Mouse (Mus musculus) C2C12 (cell line): Measurements from ENCODE around the gene B3gat2. TPM values are rescaled to one million over a fixed set of nuclear protein-coding genes. Genes with fewer than 3 reads are reported as not detected.

Experiments
- H3K27me3 ChIP-seq: one replicate; pipeline ENCODE4 v1.6.1; 2011; ENCODE audit not compliant: control insufficient read depth, insufficient read depth, insufficient read length
- H3K36me3 ChIP-seq: one replicate; pipeline ENCODE4 v1.6.1; 2011; ENCODE audit not compliant: control insufficient read depth, insufficient read depth
- H3K4me3 ChIP-seq: one replicate; pipeline ENCODE4 v1.5.1; 2011; ENCODE audit warnings: mild to moderate bottlenecking, control low read depth; ENCODE audit not compliant: poor library complexity, insufficient read depth, severe bottlenecking
- H3K79me2 ChIP-seq: one replicate; pipeline ENCODE4 v1.6.1; 2011; ENCODE audit not compliant: control insufficient read depth, insufficient read depth
- H3K79me3 ChIP-seq: one replicate; pipeline ENCODE4 v1.6.1; 2011; ENCODE audit warnings: low read depth, control low read depth
- H3ac ChIP-seq: one replicate; pipeline ENCODE3; 2011; ENCODE audit warnings: low read depth; ENCODE audit not compliant: control insufficient read depth, insufficient read length
- CEBPB ChIP-seq: IDR thresholded peaks from one replicate; pipeline ENCODE4 v1.6.1; 2011; ENCODE audit warnings: low read depth, mild to moderate bottlenecking, control low read depth, moderate library complexity
- CTCF ChIP-seq: IDR thresholded peaks from one replicate; pipeline ENCODE4 v1.5.1; 2011; ENCODE audit not compliant: control insufficient read depth, insufficient read depth, insufficient read length
- FOSL1 ChIP-seq: IDR thresholded peaks from one replicate; pipeline ENCODE4 v1.8.0; 2011; ENCODE audit warnings: mild to moderate bottlenecking, low read length; ENCODE audit not compliant: poor library complexity, insufficient read depth, severe bottlenecking
- MAX ChIP-seq: IDR thresholded peaks from one replicate; pipeline ENCODE4 v1.6.1; 2011; ENCODE audit warnings: mild to moderate bottlenecking, control low read depth
- MYOD1 ChIP-seq: IDR thresholded peaks from one replicate; pipeline ENCODE4 v1.6.1; 2011; ENCODE audit warnings: low read depth; ENCODE audit not compliant: control insufficient read depth, insufficient read length
- MYOG ChIP-seq: IDR thresholded peaks from one replicate; pipeline ENCODE4 v1.6.1; 2011; ENCODE audit not compliant: control insufficient read depth, insufficient read length; ENCODE audit errors: extremely low read depth
- USF1 ChIP-seq: IDR thresholded peaks from one replicate; pipeline ENCODE4 v1.6.1; 2011; ENCODE audit warnings: low read depth, mild to moderate bottlenecking, control low read depth, moderate library complexity
- polyA plus RNA-seq: library from polyadenylated mRNA; unstranded; fragments of >200 nt; fragmentation: generic; extraction: Trizol; gene quantifications from one replicate; pipeline ENCODE4 v1.2.1, GENCODE M21; 2012; ENCODE audit warnings: missing spikeins

B3gat2 gene
- polyA plus RNA-seq, 1 experiment: 0.11 TPM

GRCm38 (mm10) chr1:23865566-23865965 lies 104.0 kb downstream of the B3gat2 start:
- Histone ChIP-seq H3K79me3 (no peaks in the 10 kb centered on the region), H3K36me3 (peaks cover 13% of the 10 kb centered on the region), H3ac (no peak overlapping the region), H3K79me2 (no peaks in the 10 kb centered on the region), H3K27me3 (no peaks in the 10 kb centered on the region), H3K4me3 (no peak overlapping the region)
- TF ChIP-seq FOSL1: no peak
- no peak for TF ChIP-seq USF1
- no peak for TF ChIP-seq MYOG

DNA sequence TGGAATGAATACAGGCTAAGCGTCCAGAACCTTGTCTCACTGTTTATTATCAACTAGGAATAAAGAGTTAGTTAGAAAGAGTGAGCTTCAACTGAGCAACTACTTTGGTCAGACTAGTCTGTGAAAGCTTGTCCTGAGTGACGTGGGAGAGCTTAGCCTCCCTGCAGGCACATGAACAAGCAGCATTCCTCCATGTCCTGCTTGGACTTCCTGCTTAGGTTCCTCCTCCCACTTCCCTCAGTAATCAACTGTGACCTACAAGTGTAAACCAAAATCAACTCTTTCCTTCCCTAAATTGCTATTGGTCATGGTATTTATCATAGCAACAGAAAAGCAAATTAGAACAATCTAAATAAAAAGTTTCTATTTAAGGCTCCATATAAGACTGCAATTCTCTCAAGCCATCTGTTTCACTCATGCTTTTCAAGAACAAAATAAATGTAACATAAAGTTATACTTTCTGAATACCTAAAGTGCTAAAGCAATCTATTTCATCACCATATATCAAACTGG lies 105.9 kb downstream of the B3gat2 start:
- Histone ChIP-seq H3K79me3 (no peaks in the 10 kb centered on the region), H3K36me3 (peaks cover 13% of the 10 kb centered on the region), H3K4me3 (no peak overlapping the region), H3K27me3 (no peaks in the 10 kb centered on the region), H3K79me2 (no peaks in the 10 kb centered on the region), H3ac (no peak overlapping the region)
- TF ChIP-seq USF1 (no peak), CEBPB (no peak), MYOD1 (no peak), MAX (no peak), CTCF (no peak), MYOG (no peak), FOSL1 (no peak)

DNA sequence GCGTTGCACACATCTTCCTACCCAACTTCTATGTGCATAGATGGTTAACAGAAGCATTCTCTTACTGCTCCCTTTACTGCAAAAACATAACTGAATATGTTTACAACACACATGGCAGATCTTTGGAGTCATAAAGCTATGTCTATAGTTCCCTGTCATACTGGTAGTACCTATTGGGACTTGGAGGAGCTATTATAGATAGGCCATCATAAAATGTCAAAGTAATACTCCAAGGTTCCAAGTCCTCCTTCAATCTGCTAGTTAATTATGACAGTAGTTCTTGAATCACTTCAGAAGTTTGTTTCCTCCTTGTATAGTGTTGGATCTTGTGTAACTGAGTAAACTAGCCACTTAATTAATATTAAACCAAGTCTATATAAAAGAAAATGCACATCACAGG lies 110.6 kb downstream of the B3gat2 start:
- no peaks in the 10 kb centered on the region for H3K79me2 ChIP-seq
- peaks cover 12% of the 10 kb centered on the region for H3K36me3 ChIP-seq
- no peak overlapping the region for H3K4me3 ChIP-seq
- H3ac ChIP-seq: no peak overlapping the region
- no peaks in the 10 kb centered on the region for H3K27me3 ChIP-seq
- H3K79me3 ChIP-seq: no peaks in the 10 kb centered on the region
- TF ChIP-seq MAX (no peak), MYOG (no peak), FOSL1 (no peak), CEBPB (no peak), USF1 (no peak), CTCF (no peak)

DNA sequence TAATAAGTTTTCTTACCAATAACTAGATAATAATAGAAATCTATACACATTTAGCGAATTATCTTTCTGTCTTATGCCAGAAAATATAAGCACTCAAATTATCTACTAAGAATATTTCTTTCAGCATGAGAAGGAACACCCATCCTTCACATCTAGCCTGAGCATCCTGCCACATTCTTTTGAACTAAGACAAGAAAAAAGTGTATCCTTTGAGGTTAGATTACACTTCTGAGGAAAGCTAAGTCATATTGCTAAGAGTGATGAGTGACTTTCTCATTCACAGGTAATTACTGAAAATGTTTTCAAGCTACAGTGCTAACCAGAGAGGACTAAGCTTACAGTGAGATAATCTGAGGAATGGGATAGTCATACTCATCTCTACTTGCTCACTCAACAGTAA lies 121.1 kb downstream of the B3gat2 start:
- H3K79me3 ChIP-seq: no peaks in the 10 kb centered on the region
- no peaks in the 10 kb centered on the region for H3K27me3 ChIP-seq
- no peak overlapping the region for H3ac ChIP-seq
- H3K36me3 ChIP-seq: no peaks in the 10 kb centered on the region
- H3K79me2 ChIP-seq: no peaks in the 10 kb centered on the region
- no peak overlapping the region for H3K4me3 ChIP-seq
- TF ChIP-seq CEBPB: no peak

DNA sequence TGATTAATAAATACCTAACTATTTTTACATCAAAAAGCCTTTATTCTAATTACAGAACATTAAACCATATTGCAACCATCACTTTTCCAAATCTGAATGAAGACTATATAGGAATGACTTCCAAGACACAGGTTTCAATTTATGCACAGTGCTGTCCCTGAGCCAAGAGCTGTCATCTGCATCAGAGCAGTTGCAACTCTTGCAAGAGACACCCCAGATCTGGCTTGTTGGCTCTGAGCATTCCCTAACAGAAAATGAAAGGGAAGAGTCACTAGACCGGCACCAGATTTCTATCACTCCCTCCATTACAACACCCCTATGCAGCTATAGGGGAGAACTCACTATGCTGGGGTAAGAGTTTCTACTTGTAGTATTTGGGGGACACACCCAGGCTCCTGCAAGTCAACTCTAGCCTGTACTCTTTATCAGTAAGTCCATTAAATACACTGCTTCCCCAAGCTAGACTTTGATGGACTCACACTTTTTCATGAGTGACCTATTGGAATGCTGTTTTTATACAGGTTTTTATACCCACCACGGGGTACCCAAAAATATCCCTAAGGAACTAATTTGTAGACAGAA lies 122.6 kb downstream of the B3gat2 start:
- no peak overlapping the region for H3ac ChIP-seq
- H3K36me3 ChIP-seq: no peaks in the 10 kb centered on the region
- no peaks in the 10 kb centered on the region for H3K27me3 ChIP-seq
- no peak overlapping the region for H3K4me3 ChIP-seq
- no peak for TF ChIP-seq MYOD1
- TF ChIP-seq USF1: no peak
- TF ChIP-seq CTCF: no peak
- TF ChIP-seq CEBPB: no peak
- TF ChIP-seq MAX: no peak
- TF ChIP-seq FOSL1: no peak
- TF ChIP-seq MYOG: no peak
- no peaks in the 10 kb centered on the region for H3K79me3 ChIP-seq
- no peaks in the 10 kb centered on the region for H3K79me2 ChIP-seq

GRCm38 (mm10) chr1:23884914-23885313 lies 123.4 kb downstream of the B3gat2 start:
- TF ChIP-seq USF1 (no peak), CTCF (no peak), CEBPB (no peak), FOSL1 (no peak)
- H3K36me3 ChIP-seq: no peaks in the 10 kb centered on the region
- no peaks in the 10 kb centered on the region for H3K79me3 ChIP-seq
- no peaks in the 10 kb centered on the region for H3K27me3 ChIP-seq
- H3K4me3 ChIP-seq: no peak overlapping the region
- H3ac ChIP-seq: no peak overlapping the region
- H3K79me2 ChIP-seq: no peaks in the 10 kb centered on the region
